Mouse (Mus musculus): ENCODE measurements around the gene H2afb1. TPM values are rescaled to one million over a fixed set of nuclear protein-coding genes. Genes with fewer than 3 reads are reported as not detected.
"Not testable (repeated sequence)": the region's sequence is repeated elsewhere in the genome, so short reads cannot be mapped to it uniquely, and the experiment has no call there.

H2afb1 gene
- total RNA-seq (2021), result not detected
- long read RNA-seq, experiment 1, result 0 reads
- long read RNA-seq, experiment 2, result 0 reads

GRCm38 (mm10) chrX:117014457-117014856 is at the start of gene H2afb1:
Gene H2afb1 (plus strand): TSS chrX:117014757.
- DNase-seq (ENCODE audit: low spot score in 2 of 2), result not testable (repeated sequence)

GRCm38 (mm10) chrX:117036085-117036484 is 21.5 kb downstream of the H2afb1 start:
- DNase-seq (ENCODE audit: low spot score in 2 of 2), result peak in 1 of 2 experiments; percentile 17
